Mouse (Mus musculus) lung, postnatal 36 days (tissue): ENCODE measurements at regions not wholly inside any gene's neighbourhood (a gene's known extent, or its start where the extent isn't known, plus 50 kb on each side); places are given as distances from the start of the nearest gene placed in this dataset.
"Not testable (repeated sequence)": the region's sequence is repeated elsewhere in the genome, so short reads cannot be mapped to it uniquely, and the experiment has no call there.

Experiments
- DNase-seq: peaks from one replicate; pipeline ENCODE4 v3.0.0; 2022; ENCODE audit warnings: mixed read lengths

GRCm38 (mm10) chr3:138609749-138610148 is 83.8 kb downstream of the Eif4e start:
- DNase-seq, result no peak

- DNase-seq, result no peak
Observed at GRCm38 (mm10) chr3:138612884-138613653, 87.1 kb downstream of the Eif4e start.

DNA sequence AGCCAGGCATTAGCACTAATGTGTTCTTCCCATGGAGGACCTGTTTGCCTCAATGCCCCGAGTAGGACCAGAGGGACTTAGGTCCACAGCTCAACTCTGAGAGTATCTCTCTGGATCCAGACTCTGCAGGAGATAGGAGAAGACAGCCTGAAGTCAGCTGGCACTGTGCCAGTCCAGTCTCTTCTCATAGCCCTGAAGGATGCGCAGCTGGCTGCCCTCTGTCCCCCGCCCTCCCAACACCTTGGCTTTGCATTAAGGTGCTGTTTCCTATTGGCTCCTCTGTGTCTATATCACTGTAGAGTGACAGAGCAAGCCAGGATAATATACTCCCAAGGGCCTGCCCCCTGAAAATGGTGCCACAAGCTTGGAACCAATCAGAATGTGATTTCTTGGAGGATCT is 87.7 kb downstream of the Eif4e start:
- DNase-seq, result no peak

DNA sequence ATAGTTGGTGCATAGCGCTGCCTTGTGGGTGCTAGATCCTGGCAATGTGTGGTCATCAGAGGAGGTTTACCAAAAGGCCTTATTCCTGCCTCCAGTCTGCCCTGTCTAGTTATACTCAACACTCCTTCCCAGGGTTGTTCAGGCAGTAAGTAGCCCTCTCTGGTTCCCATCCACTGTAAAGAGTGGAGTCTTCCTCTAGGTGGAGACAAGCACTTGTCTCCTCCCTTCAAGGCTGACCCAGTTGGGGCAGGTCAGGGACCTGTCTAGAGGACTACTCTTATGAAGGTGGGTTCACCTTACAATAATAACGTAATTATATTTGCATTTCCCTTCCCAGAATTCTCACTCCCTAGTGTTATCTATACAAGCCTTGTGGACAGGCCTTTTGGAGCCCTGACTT is 88.9 kb downstream of the Eif4e start:
- no peak for DNase-seq

GRCm38 (mm10) chr3:138620263-138620662 is 94.3 kb downstream of the Eif4e start:
- DNase-seq, result peak; percentile 6

GRCm38 (mm10) chr3:138624128-138624527 is 98.1 kb downstream of the Eif4e start:
- DNase-seq, result no peak

DNA sequence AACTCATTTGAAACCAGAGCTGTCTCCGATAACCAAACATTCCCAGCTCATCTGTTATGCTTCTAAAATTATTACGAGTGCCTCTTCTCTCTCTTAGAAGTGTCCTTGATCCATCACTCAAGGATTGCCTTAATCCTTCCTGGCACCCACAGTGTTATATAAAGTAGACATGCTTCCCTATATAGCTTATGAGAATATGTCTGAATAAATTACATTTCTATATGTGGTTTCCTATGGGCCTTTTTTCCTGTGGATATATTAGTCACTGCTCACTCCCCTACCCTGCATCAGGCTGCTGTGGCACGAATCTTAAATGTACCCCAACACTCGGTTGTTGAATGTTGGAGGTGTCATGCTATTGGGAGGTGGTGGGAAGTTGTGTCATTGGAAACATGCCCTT is 100.3 kb downstream of the Eif4e start:
- no peak for DNase-seq

- DNase-seq, result no peak
Observed at GRCm38 (mm10) chr3:138630231-138630630, 104.3 kb downstream of the Eif4e start.

GRCm38 (mm10) chr3:138632086-138632485 is 106.1 kb downstream of the Eif4e start:
- DNase-seq, result no peak

DNA sequence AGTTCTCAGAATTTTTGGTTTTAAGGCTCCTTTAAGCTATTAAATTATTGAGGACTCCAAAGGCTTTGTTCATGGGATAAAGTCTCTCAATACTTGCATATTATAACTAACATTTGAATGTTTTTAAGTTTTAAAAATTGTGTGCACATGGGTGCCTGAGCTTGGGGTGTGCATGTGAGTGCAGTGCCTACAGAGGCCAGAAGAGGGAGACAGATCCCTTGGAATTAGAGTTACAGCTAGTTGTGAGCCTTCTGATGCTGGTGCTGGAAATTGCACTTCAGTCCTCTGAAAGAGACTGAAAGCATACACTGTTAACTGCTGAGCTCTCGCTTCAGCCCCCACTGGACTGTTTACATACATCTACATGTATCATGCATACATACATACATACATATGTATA is 100.0 kb upstream of the Tspan5 start:
- DNase-seq, result peak; percentile 40

DNA sequence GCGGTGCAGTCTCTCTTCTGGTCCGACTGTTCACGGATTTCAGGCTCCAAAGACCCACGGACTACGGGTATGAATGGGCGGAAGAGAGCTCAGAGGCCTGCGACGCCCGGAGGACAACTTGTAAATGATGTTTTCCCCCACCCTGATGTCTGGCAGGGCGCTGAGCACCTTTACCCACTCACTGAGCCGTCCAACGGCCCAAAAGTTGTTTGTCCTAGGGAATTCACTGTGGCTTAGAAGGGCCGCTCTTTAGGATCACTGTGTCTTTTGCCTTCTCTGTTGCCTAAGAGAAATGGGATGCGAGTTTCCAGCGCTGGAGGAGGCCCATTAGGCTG is 98.1 kb upstream of the Tspan5 start:
- DNase-seq, result no peak

DNA sequence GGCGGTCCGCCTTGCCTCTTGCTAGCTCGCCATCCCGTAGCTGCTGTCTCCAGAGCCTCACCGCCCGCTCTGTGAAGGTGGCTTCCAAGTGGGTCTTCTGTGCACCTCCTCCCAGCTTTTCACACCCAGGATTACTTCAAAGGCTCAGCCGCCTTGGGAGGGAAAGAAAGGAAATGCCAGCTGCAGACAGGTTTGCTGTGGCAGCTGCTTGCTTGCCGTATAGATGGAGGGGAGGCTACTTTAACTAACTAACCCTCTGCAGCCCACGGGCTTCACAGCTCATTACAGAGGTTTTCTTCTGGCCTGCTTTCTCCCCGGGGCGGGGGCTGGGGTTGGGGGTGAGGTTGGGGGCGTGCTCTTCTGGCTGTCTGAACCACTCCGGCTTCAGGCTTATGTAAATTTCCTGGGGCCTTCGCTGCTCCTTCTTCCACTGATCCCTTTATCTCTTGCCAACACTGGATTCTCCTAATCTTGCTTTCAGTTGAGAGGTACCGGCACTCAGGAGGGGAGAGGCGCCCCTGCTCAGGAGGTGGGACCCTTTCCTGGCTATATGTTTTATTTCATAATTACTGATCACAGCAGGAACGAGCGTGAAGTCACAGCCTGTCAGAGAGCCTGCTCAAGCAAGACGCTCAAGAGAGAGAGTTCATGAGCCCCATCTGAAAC is 97.6 kb upstream of the Tspan5 start:
- DNase-seq, result peak; percentile 6

DNA sequence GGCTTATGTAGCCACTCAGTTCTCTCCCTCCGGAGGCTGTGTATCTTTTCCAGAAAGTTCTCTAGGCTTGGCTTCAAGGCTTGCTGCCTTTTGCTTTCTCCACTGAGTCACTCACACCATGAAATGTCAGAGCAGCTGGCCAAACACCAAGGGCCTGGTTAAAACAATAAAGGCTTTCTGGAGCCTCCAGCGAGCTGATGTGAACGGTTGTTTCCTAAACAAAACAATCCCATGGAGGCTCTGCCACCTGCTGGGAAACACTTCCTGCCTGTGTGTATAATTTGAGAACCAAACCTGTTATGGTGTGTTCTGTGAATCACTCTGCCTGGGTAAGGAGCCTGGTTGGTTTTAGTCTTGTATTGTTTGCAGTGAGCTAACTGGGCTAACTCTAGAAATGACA is 96.7 kb upstream of the Tspan5 start:
- DNase-seq, result peak; percentile 52

DNA sequence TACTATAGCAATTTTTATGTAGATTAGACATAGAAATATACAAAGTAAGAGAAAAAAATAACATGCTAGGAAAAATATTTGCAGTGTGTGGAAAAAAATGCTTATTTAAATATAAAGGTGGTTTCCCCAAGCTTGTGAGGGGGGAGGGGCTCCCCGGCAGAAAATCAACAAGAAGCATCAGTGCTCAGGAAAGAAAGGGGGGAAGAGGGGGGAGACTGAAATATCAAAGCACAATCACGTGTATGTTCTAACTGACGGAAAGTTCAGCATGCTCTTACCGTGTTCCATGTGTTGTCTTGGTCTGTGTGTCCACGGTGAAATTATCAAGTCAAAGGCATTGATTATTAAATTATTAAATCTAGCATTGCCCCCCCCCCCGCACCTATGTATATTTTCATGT is 92.3 kb upstream of the Tspan5 start:
- DNase-seq, result no peak

- not testable (repeated sequence) for DNase-seq
Observed at GRCm38 (mm10) chr3:138650671-138651070, 91.3 kb upstream of the Tspan5 start.

DNA sequence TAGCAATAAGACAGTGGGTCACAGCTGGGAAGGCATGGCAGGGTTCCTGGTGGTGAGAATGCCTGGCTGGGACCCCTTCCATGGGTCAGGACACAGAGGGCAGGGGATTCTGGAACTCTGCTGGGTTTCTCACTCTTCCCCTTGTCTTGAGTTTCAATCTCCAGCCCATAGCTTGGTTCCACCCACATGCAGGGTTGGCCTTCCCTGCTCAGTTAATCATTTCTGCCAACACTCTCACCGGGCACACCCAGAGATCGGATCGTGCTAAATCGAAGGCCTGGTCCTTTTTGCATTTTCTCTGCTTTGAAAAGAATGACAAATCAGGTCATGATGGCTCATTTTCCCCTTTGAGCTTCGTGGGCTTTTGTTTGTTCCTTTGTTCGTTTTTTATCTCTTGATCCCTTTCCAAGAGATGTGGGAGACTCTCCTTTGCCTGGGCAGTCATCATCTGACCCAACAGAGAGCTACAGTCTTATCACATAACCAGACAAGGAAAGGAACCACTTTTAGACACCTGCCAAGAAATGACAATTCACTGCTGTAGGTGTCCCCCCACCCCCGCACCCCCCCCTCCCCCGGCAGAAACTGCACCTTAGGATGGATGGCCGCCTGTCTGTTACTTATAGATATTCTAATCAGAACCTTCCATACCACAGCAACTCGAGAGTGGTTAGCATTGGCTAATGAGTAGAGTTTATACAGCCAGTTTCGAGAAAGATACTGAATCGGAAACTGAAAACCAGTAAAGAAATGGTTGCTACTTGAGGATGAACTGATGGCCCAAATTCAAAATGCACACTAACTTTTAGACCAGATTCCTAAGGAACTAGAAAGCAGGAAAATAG is 90.4 kb upstream of the Tspan5 start:
- DNase-seq, result no peak

GRCm38 (mm10) chr3:138652206-138652605 is 89.8 kb upstream of the Tspan5 start:
- no peak for DNase-seq

DNA sequence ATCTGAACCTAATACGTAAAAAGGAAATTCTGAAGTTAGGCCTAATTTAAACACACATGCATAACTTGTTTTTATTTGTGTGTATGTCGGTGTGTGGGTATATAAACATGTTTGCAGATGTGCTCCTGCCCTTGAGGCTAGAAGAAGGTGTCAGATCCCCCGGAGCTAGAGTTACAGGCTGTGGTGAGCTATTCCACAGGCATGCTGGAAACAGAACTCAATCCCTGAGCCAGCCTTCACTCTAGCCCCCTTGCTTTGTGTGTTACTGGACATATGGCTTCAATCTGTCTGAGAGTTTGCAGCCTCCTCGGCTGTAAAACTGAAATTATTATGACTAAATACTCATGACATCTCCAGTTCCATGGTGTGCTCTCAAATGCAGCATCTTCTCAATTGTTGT is 89.3 kb upstream of the Tspan5 start:
- DNase-seq, result no peak

DNA sequence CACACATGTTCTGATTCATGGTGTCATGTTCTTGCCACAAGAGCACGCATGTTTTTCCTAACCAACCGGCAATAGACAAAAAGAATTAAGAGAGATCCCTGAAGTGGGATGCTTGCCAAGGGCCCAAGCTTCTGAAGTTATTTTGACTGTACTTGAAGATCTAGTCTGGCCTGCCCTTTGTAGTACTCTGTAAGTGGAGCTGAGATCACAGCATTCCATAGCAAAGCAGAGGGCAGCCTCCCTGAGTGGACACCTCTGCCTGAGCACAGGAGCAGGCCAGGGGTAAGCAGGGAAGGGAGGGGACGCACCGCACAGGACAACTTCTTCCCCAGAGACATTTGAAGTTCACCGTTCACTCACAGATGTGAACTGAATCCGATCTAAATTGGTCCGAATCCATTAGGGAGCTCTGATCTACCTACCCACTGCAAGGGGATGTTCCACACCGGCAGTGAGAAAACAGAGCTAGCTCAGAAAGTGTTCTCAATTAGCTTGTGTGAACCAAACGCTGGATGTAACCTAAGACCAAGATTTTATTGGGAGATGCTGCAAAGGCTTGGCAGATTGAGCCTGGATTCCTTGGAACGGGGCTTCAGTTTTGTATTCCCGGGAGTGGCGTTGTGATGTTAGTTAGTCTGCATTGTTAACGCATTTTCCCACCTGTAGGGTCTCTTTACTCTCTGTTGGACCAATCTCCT is 88.3 kb upstream of the Tspan5 start:
- no peak for DNase-seq

DNA sequence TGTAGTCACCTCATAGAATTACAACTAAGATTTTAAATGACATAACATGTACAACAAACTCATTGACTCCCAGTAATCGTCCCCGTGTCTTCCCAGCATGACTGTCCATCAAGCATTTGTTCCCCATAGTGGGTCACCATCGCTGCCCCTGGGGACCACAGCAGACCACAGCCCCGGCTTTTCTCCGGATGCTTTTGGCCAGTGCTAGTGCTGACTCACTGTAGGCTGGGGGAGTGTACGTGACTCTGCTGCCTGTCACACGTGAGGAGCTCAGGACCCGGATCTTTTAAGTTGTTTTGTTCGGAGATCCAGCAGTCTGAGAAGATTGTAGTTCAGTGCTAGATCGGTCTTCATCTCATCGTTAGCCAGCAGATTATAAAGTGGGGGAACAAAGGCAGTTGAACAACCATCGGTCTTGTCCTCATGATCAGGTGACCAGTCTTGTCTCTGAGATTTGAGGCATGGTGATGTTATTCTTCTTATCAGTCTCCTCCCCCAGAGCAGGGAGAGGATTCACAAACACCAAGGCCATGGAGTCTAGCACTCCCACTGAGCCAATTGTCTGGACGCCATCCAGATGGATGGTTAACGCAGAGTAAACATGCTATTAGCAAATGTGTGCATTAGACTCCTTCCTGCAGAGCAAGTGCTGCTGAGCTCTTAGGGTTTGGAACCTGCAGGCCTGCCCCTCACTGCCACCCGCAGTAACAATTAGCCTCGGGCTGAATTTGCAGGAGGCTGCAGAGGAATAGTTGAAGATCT is 87.2 kb upstream of the Tspan5 start:
- DNase-seq, result no peak

DNA sequence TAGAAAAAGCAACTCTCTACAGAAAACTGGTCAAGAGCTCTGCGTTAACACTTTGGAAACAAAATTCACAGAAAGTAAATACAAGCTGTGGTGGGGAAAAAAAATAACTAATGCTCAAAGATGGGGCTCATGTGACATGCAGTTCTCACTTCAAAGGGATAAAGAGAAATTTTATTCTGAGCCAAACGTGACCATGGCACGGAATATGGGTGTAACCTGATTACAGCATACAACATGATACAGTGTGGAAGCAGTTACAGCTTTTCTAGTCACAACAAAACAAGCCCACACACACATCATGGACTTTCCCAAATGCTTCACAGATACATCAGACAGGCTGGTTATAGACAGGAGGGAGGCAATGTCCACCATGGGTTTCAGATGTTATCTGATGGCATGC is 86.5 kb upstream of the Tspan5 start:
- DNase-seq, result no peak

DNA sequence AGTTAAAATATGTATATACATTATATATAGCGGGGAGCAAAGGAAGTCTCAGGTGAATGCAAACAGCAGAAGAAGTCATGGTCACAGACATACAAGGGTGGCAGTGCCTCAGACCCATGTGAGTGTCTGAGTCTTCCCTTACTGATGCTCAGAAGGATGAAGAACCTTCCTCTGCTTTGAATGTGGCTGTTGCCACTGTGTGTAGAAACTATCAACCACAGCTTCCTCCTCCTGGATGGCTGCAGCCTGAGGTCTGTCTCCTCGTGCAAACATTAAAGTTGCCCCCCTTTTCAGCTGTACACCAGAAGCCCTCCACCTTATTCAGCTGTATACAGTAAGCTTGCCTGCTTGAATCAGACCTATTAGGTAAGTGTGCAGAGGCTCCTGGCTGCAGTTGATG is 79.4 kb upstream of the Tspan5 start:
- DNase-seq, result no peak
